Mouse (Mus musculus) lung, postnatal 0 days (tissue): ENCODE results near the gene Camta2. TPM values are rescaled to one million over a fixed set of nuclear protein-coding genes. Genes with fewer than 3 reads are reported as not detected.

Source experiments
- ATAC-seq: fragments of 200-750 bp; cut with Nextera tagmentation; 2 replicates; pipeline ENCODE4 v1.8.0; 2017; ENCODE audit warnings: moderate library complexity
- DNase-seq: peaks from one replicate; pipeline ENCODE4 v3.0.0-alpha.2; 2016; ENCODE audit warnings: low spot score
- H3K27ac ChIP-seq: fragments of 300-500 bp; sonication (generic); 2 replicates; pipeline ENCODE4 v1.5.1; 2014; ENCODE audit warnings: antibody characterized with exemption, mild to moderate bottlenecking, low read length, mixed read lengths
- H3K27me3 ChIP-seq: fragments of 300-500 bp; sonication (generic); replicated peaks from 2 replicates; pipeline ENCODE4 v1.6.1; 2014; ENCODE audit warnings: low read length, mixed read lengths; ENCODE audit not compliant: insufficient read depth
- H3K36me3 ChIP-seq: fragments of 300-500 bp; sonication (generic); 2 replicates; pipeline ENCODE4 v1.6.1; 2014; ENCODE audit warnings: low read length, mixed read lengths; ENCODE audit not compliant: insufficient read depth
- H3K4me1 ChIP-seq: fragments of 300-500 bp; sonication (generic); 2 replicates; pipeline ENCODE4 v1.6.1; 2014; ENCODE audit warnings: antibody characterized with exemption, low read depth, low read length, mixed read lengths; ENCODE audit not compliant: insufficient read depth
- H3K4me2 ChIP-seq: fragments of 300-500 bp; sonication (generic); replicated peaks from 2 replicates; pipeline ENCODE4 v1.6.1; 2014; ENCODE audit warnings: low read depth, mild to moderate bottlenecking, low read length, moderate library complexity, mixed read lengths
- H3K4me3 ChIP-seq: fragments of 300-500 bp; sonication (generic); 2 replicates; pipeline ENCODE4 v1.5.1; 2014; ENCODE audit warnings: low read depth, low read length
- H3K9ac ChIP-seq: fragments of 300-500 bp; sonication (generic); replicated peaks from 2 replicates; pipeline ENCODE4 v1.6.1; 2014; ENCODE audit warnings: low read depth, mild to moderate bottlenecking
- H3K9me3 ChIP-seq: fragments of 300-500 bp; sonication (generic); 2 replicates; pipeline ENCODE4 v1.6.1; 2016; ENCODE audit warnings: low read length, mixed read lengths
- CTCF ChIP-seq: IDR thresholded peaks from 2 replicates; pipeline ENCODE4 v1.5.1; 2016; ENCODE audit warnings: antibody characterized with exemption, mild to moderate bottlenecking
- EP300 ChIP-seq: IDR thresholded peaks from 2 replicates; pipeline ENCODE4 v1.6.1; 2016; ENCODE audit warnings: antibody characterized with exemption, mild to moderate bottlenecking, control low read depth
- WGBS: fragments of 180-500 bp; shearing (Covaris S2); extraction: QIAGEN DNeasy Blood & Tissue Kit; methylation state at CpG from one replicate; pipeline ENCODE4 v1.1.7; 2014; 5-methylcytosine and 5-hydroxymethylcytosine counted together
- polyA plus RNA-seq: library from polyadenylated mRNA; unstranded; fragments of >200 nt; fragmentation: Nextera tagmentation; extraction: Ambion mirVana; gene quantifications from 2 replicates; pipeline ENCODE4 v1.2.1, GENCODE M21; 2015

The Camta2 gene
- polyA plus RNA-seq, 1 experiment from 2014 or later: 9.9 TPM

- Histone ChIP-seq H3K27ac (peak overlapping the region; percentile 94), H3K4me1 (no peaks in the 10 kb centered on the region; the same call in 1 of the 2 replicates), H3K4me2 (peak overlapping the region; percentile 97), H3K9ac (peak overlapping the region; percentile 68), H3K9me3 (no peaks in the 10 kb centered on the region), H3K4me3 (peak overlapping the region; percentile 65), H3K27me3 (no peaks in the 10 kb centered on the region), H3K36me3 (peaks cover 14% of the 10 kb centered on the region; the same call in 1 of the 2 replicates)
- peak; percentile 86 for DNase-seq
- ATAC-seq: peak; percentile 3
- TF ChIP-seq EP300 (no peak), CTCF (peak; percentile 61)
- under 1% methylated on average over 28 of the region's 31 CpGs for WGBS
Measured at GRCm38 (mm10) chr11:70669582-70670345, 18.1 kb downstream of the Camta2 start.

- no peaks in the 10 kb centered on the region for H3K9me3 ChIP-seq
- no peaks in the 10 kb centered on the region for H3K27me3 ChIP-seq
- no peaks in the 10 kb centered on the region; the same call in 1 of the 2 replicates for H3K4me1 ChIP-seq
- peak; percentile 95 for ATAC-seq
- peak within 1 kb of the TSS; percentile 65 for H3K4me3 ChIP-seq
- peak within 1 kb of the TSS; percentile 94 for H3K27ac ChIP-seq
- H3K4me2 ChIP-seq: peak within 1 kb of the TSS; percentile 97
- peak within 1 kb of the TSS; percentile 68 for H3K9ac ChIP-seq
- peaks cover 16% of the 10 kb centered on the region; the same call in 1 of the 2 replicates for H3K36me3 ChIP-seq
- peak; percentile 100 for DNase-seq
- TF ChIP-seq CTCF (0 out of 2 replicates have a peak, but pooled peaks have one; percentile 7), EP300 (peak; percentile 17)
- WGBS: under 1% methylated on average over 44 of the region's 44 CpGs
Measured at GRCm38 (mm10) chr11:70668771-70669505, 19.0 kb downstream of the Camta2 start, which contains the start of gene Spag7. Spag7 (minus strand) TSS chr11:70669416.

GRCm38 (mm10) chr11:70668335-70668770 is 19.6 kb downstream of the Camta2 start:
- H3K36me3 ChIP-seq: peaks cover 13% of the 10 kb centered on the region; the same call in 1 of the 2 replicates
- ATAC-seq (peak; percentile 58; the same call in 1 of the 2 replicates), DNase-seq (no peak)
- H3K4me2 ChIP-seq: peak overlapping the region; percentile 97
- no peaks in the 10 kb centered on the region for H3K9me3 ChIP-seq
- H3K4me3 ChIP-seq: peak overlapping the region; percentile 65
- 0 out of 2 replicates have a peak overlapping the region, but pooled peaks have one; percentile 13 for H3K9ac ChIP-seq
- H3K4me1 ChIP-seq: no peaks in the 10 kb centered on the region; the same call in 1 of the 2 replicates
- peak; percentile 38; the same call in 1 of the 2 replicates for TF ChIP-seq EP300
- no peak for TF ChIP-seq CTCF
- WGBS: 0% methylated on average over 15 of the region's 15 CpGs
- peak overlapping the region; percentile 72 for H3K27ac ChIP-seq
- H3K27me3 ChIP-seq: no peaks in the 10 kb centered on the region

- ATAC-seq (no peak), DNase-seq (peak; percentile 70)
- Histone ChIP-seq H3K4me2 (peak overlapping the region; percentile 97), H3K36me3 (peaks cover 13% of the 10 kb centered on the region; the same call in 1 of the 2 replicates), H3K9ac (no peak overlapping the region), H3K9me3 (no peaks in the 10 kb centered on the region), H3K27me3 (no peaks in the 10 kb centered on the region), H3K4me3 (peak overlapping the region; percentile 65; the same call in 1 of the 2 replicates), H3K27ac (peak overlapping the region; percentile 72), H3K4me1 (no peaks in the 10 kb centered on the region; the same call in 1 of the 2 replicates)
- WGBS: 45% methylated on average over 14 of the region's 14 CpGs
- TF ChIP-seq CTCF (no peak), EP300 (no peak)
Measured at GRCm38 (mm10) chr11:70667271-70668150, 20.4 kb downstream of the Camta2 start.

- no peak overlapping the region for H3K4me3 ChIP-seq
- no peaks in the 10 kb centered on the region for H3K27me3 ChIP-seq
- no peak for ATAC-seq
- H3K9ac ChIP-seq: no peak overlapping the region
- H3K36me3 ChIP-seq: peaks cover 13% of the 10 kb centered on the region; the same call in 1 of the 2 replicates
- 0 out of 2 replicates have a peak overlapping the region, but pooled peaks have one; percentile 55 for H3K27ac ChIP-seq
- WGBS: 95% methylated on average over 8 of the region's 8 CpGs
- no peak for DNase-seq
- no peak overlapping the region for H3K4me2 ChIP-seq
- TF ChIP-seq CTCF: no peak
- TF ChIP-seq EP300: no peak
- no peaks in the 10 kb centered on the region for H3K9me3 ChIP-seq
- H3K4me1 ChIP-seq: no peaks in the 10 kb centered on the region; the same call in 1 of the 2 replicates
Measured at GRCm38 (mm10) chr11:70666687-70667086, 21.2 kb downstream of the Camta2 start.
